Mouse (Mus musculus) heart, embryonic 12.5 days (tissue): ENCODE data around the gene Gfpt1. TPM values are rescaled to one million over a fixed set of nuclear protein-coding genes. Genes with fewer than 3 reads are reported as not detected.
"Not testable (repeated sequence)": the region's sequence is repeated elsewhere in the genome, so short reads cannot be mapped to it uniquely, and the experiment has no call there.

Experiments
- ATAC-seq: fragments of 200-750 bp; cut with Nextera tagmentation; 2 replicates; pipeline ENCODE4 v1.8.0; 2017; ENCODE audit warnings: moderate TSS enrichment, moderate library complexity; ENCODE audit not compliant: insufficient number of reproducible peaks, low FRiP score
- H3K27ac ChIP-seq: fragments of 300-500 bp; sonication (generic); 2 replicates; pipeline ENCODE4 v1.5.1; 2016; ENCODE audit warnings: mild to moderate bottlenecking, moderate library complexity; ENCODE audit not compliant: poor library complexity, severe bottlenecking
- H3K27me3 ChIP-seq: fragments of 300-500 bp; sonication (generic); replicated peaks from 2 replicates; pipeline ENCODE4 v1.6.1; 2016; ENCODE audit warnings: mild to moderate bottlenecking, moderate library complexity
- H3K36me3 ChIP-seq: fragments of 300-500 bp; sonication (generic); 2 replicates; pipeline ENCODE4 v1.6.1; 2016; ENCODE audit warnings: mild to moderate bottlenecking, moderate library complexity
- H3K4me1 ChIP-seq: fragments of 300-500 bp; sonication (generic); replicated peaks from 2 replicates; pipeline ENCODE4 v1.6.1; 2016; ENCODE audit warnings: mild to moderate bottlenecking
- H3K4me2 ChIP-seq: fragments of 300-500 bp; sonication (generic); 2 replicates; pipeline ENCODE4 v1.6.1; 2016; ENCODE audit warnings: mild to moderate bottlenecking, moderate library complexity
- H3K4me3 ChIP-seq: fragments of 300-500 bp; sonication (generic); 2 replicates; pipeline ENCODE4 v1.5.1; 2016; ENCODE audit warnings: mild to moderate bottlenecking
- H3K9ac ChIP-seq: fragments of 300-500 bp; sonication (generic); 2 replicates; pipeline ENCODE4 v1.6.1; 2016; ENCODE audit warnings: mild to moderate bottlenecking, moderate library complexity
- H3K9me3 ChIP-seq: fragments of 300-500 bp; sonication (generic); replicated peaks from 2 replicates; pipeline ENCODE4 v1.6.1; 2016; ENCODE audit warnings: mild to moderate bottlenecking, moderate library complexity
- WGBS: fragments of 180-500 bp; shearing (Covaris S2); methylation state at CpG from one replicate; pipeline ENCODE4 v1.1.7; 2016; 5-methylcytosine and 5-hydroxymethylcytosine counted together
- polyA plus RNA-seq: library from polyadenylated mRNA; unstranded; fragments of >200 nt; fragmentation: Nextera tagmentation; extraction: Ambion mirVana; gene quantifications from 2 replicates; pipeline ENCODE4 v1.2.1, GENCODE M21; 2016

Gene Gfpt1
- polyA plus RNA-seq, 1 experiment from 2014 or later: 17.7 TPM

DNA sequence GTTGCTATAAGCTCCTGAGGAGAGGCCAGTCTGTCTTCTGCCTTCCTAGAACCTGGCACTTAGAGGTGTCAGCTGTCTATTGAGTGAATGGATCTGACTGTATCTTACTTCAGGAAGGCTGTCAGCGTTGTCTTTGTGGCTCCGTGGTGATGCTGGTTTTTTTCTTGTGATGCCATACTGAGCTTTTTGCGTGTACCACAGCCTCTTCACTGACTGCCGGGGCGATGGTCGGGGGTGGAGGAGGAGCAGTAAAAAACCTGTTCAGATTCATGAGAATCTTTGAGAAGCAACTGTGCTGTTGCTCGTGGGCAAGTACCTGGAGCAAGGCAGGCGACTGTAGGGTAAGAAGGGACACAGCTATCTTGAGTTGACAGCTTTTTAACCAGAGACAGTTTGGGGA is 23.8 kb upstream of the Gfpt1 start:
- Histone ChIP-seq H3K9ac (no peak overlapping the region), H3K9me3 (peaks cover 8% of the 10 kb centered on the region), H3K4me2 (no peak overlapping the region), H3K27me3 (no peaks in the 10 kb centered on the region), H3K4me3 (no peak overlapping the region), H3K4me1 (no peaks in the 10 kb centered on the region), H3K36me3 (peaks cover 75% of the 10 kb centered on the region), H3K27ac (no peak overlapping the region)
- ATAC-seq: no peak
- WGBS: 85% methylated on average over 8 of the region's 8 CpGs

DNA sequence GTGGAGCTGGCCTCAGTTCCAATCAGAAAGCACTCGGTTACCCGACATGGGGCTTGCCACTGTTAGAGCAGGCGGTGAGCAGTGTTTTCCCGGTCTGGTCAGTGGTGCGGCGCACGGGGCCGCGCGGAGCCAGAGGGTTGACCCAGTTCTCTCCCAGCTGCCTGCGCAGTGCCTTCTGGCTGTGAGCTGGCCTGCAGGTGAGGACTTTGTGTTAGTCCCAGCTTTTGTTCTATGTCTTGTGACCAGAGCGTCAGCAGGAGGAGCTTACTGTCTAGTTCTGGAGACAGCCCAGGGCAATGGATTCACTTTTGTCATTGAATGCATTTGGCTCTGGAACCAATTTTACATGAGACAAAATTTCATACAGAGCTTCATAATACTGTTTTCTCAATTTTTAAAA is 20.9 kb upstream of the Gfpt1 start:
- Histone ChIP-seq H3K9me3 (peaks cover 8% of the 10 kb centered on the region), H3K27ac (no peak overlapping the region), H3K36me3 (peaks cover 76% of the 10 kb centered on the region), H3K9ac (no peak overlapping the region), H3K4me2 (no peak overlapping the region), H3K4me3 (no peak overlapping the region), H3K4me1 (peaks cover 13% of the 10 kb centered on the region), H3K27me3 (no peaks in the 10 kb centered on the region)
- ATAC-seq: no peak
- 97% methylated on average over 12 of the region's 12 CpGs for WGBS

DNA sequence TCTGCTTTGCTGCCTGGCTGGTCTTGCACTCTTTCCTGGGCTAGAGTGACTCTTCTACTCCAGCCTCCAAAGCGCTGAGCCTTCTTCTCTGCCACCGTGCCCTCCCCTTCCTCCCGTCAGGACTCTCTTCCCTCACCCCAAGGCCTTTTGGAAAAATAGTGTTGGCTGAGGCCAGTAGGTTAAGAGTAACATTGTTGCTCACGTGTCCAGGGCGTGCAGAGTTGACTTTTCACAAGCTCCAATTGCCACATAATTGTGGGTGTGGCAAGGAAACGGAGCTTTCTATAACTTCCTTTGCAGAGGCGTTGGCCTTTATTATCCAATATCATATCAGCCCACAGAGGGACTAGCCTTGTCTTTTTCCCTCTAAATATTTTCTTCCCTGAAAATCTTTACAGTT is 15.7 kb upstream of the Gfpt1 start:
- no peaks in the 10 kb centered on the region for H3K9me3 ChIP-seq
- H3K36me3 ChIP-seq: peaks cover 69% of the 10 kb centered on the region
- H3K4me2 ChIP-seq: no peak overlapping the region
- 80% methylated on average over 7 of the region's 7 CpGs for WGBS
- no peak overlapping the region for H3K27ac ChIP-seq
- peaks cover 18% of the 10 kb centered on the region for H3K4me1 ChIP-seq
- no peak for ATAC-seq
- no peak overlapping the region for H3K9ac ChIP-seq
- H3K27me3 ChIP-seq: no peaks in the 10 kb centered on the region
- H3K4me3 ChIP-seq: no peak overlapping the region

DNA sequence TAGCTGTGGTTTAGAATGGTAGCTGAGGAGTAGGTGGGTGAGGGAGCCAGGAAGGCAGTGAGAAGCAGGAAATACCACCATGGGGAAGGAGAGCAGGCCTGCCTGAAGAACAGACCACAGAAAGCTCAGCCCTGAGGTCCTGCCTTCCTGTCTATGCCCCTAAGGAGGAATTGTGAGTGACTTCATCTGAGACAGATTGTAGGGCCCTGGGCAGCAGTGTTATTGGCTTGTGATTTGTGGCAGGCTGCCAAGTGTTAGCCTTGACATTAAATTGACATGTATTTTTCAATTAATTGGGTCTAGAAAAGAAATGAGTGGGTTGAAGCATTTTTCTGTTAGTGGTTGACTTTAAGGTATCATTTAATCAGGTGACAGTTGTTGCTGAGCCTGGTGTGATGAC is 13.8 kb upstream of the Gfpt1 start:
- H3K36me3 ChIP-seq: peaks cover 58% of the 10 kb centered on the region
- H3K9me3 ChIP-seq: no peaks in the 10 kb centered on the region

DNA sequence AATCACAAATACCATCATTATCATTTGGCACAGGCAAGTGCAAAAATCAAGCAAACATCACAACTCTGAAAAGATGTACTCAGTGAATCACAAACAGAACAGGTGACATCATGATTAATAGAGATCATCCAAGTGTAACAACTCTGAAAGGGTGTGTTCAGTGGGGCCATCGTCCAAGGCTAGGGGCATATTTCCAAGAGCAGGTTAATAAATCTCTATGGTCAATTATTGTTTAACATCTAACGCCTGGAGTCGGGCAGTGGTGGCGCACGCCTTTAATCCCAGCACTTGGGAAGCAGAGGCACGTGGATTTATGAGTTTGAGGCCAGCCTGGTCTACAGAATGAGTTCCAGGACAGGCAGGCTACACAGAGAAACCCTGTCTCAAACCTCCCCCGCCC is 11.3 kb upstream of the Gfpt1 start:
- WGBS: 88% methylated on average over 7 of the region's 7 CpGs
- not testable (repeated sequence) for H3K9me3 ChIP-seq, H3K4me2 ChIP-seq, H3K4me1 ChIP-seq, H3K4me3 ChIP-seq, H3K27ac ChIP-seq, ATAC-seq, H3K27me3 ChIP-seq, H3K9ac ChIP-seq
- H3K36me3 ChIP-seq: peaks cover 40% of the 10 kb centered on the region

More for the DNA sequence above, 13.8 kb upstream of the Gfpt1 start:
- Histone ChIP-seq H3K27ac (no peak overlapping the region), H3K4me3 (no peak overlapping the region), H3K9ac (no peak overlapping the region), H3K4me2 (no peak overlapping the region), H3K27me3 (no peaks in the 10 kb centered on the region), H3K4me1 (peaks cover 18% of the 10 kb centered on the region)
- no peak for ATAC-seq

DNA sequence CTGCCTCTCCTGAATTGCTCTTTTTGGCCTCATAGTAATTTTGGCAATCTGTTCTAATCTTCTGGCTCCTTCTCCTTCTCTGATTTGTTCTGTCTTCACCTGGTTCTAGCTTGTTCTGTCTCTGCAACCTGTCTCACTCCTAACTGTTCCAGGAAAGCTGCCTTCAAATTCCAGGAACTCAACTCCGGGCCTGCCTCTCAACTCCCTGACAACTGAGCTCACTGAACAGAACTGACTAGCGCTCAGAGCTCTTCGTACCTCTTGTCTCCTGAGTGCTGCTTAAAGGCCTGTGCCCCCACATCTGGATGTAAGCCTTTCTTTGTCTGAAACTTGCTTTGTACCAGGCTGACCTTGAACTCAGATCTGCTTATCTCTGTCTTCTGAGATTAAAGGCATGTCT is 10.2 kb upstream of the Gfpt1 start:
- Histone ChIP-seq H3K4me2 (no peak overlapping the region), H3K4me1 (peaks cover 5% of the 10 kb centered on the region; the same call in 1 of the 2 replicates), H3K9me3 (peaks cover 4% of the 10 kb centered on the region), H3K27ac (no peak overlapping the region), H3K4me3 (no peak overlapping the region), H3K27me3 (no peaks in the 10 kb centered on the region), H3K9ac (no peak overlapping the region), H3K36me3 (peaks cover 36% of the 10 kb centered on the region)
- 62% methylated on average over 3 of the region's 3 CpGs for WGBS
- no peak for ATAC-seq

DNA sequence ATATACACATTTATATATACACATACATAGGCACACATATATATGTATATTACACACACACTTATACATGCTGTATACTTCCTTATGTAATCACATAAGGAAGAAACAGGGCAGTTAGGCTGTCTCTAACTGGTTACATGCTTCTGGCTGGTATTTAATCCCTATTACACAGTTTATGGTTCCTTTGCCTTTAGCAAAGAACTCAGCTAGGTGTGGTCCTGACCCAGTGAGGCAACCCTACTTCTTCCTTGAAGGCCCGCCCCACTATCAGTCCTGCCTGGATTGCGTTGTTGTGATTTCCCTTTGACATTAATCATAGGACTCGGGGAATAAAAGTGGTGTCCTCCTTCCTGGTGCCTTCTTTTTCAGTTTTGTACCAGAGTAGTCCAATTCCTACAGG is 8.3 kb upstream of the Gfpt1 start:
- peaks cover 4% of the 10 kb centered on the region for H3K9me3 ChIP-seq
- H3K4me2 ChIP-seq: no peak overlapping the region
- no peak overlapping the region for H3K4me3 ChIP-seq
- no peak overlapping the region for H3K27ac ChIP-seq
- H3K36me3 ChIP-seq: peaks cover 20% of the 10 kb centered on the region
- H3K4me1 ChIP-seq: no peaks in the 10 kb centered on the region
- no peaks in the 10 kb centered on the region for H3K27me3 ChIP-seq
- no peak for ATAC-seq
- 86% methylated on average over 3 of the region's 3 CpGs for WGBS
- H3K9ac ChIP-seq: no peak overlapping the region

DNA sequence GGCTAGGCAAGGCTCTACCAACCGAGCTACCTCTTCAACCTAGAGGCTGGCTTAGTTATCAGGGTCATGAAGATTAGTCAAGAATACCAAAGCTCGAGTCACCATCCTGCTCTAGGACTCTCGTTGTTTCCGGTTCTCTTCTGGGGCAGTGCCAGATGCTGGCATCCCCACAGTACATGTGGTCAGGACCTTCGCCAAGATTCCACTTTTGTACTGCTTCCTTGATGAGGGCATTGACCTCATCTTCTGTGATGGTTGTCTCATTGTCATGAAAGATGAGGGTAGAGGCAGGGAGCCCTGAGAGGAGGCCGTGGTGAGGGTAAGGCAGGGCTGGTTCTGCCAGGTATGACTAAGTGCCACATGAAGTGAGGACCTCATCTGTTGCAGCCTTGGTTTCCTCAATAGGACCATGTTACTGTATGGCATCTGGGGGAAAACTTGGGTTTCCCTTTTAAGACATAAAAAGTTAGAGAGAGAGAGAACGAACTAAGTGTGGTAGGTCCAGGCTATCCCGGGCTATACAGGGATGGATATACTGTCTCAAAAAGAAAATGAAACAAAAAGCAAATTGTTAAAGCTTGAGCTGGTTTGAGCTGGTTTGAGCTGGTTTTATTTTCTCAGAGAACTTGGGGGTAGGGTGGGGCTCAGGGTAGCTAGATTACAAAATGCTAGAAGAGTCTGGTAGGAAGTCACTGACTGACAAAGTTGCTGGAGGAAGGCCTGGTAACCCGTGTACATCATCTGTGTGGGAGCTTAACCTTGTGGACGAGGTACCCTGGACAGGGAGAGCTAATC is 4.6 kb upstream of the Gfpt1 start:
- no peaks in the 10 kb centered on the region for H3K27me3 ChIP-seq
- no peak overlapping the region for H3K27ac ChIP-seq
- no peak overlapping the region for H3K4me3 ChIP-seq
- peaks cover 4% of the 10 kb centered on the region for H3K9me3 ChIP-seq
- peaks cover 5% of the 10 kb centered on the region; the same call in 1 of the 2 replicates for H3K4me1 ChIP-seq
- no peak overlapping the region for H3K9ac ChIP-seq
- 77% methylated on average over 10 of the region's 10 CpGs for WGBS
- no peak for ATAC-seq
- peaks cover 3% of the 10 kb centered on the region; the same call in 1 of the 2 replicates for H3K36me3 ChIP-seq
- H3K4me2 ChIP-seq: no peak overlapping the region

DNA sequence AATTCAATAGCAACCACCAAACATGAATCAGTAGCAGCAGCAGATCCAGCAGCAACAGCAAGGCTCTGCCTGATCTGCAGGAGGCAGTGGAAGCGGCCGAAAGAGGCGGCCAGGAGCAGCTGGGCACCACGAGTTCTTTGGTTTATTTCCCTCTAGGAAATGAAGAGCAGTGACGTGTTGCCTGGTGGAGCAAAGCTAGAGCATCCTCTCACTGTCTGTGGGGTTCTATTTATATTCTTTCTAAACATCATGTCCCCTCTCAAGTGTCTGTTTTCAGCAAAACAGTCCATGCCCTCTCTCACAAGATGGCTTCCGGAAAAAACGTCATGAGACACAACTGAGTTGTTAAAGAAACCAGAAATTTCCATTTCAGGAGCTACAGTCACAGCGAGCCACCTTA is 3.5 kb upstream of the Gfpt1 start:
- Histone ChIP-seq H3K4me2 (no peak overlapping the region), H3K9ac (no peak overlapping the region), H3K27me3 (no peaks in the 10 kb centered on the region), H3K4me1 (peaks cover 14% of the 10 kb centered on the region), H3K9me3 (peaks cover 4% of the 10 kb centered on the region), H3K36me3 (peaks cover 3% of the 10 kb centered on the region; the same call in 1 of the 2 replicates), H3K27ac (no peak overlapping the region), H3K4me3 (no peak overlapping the region)
- 82% methylated on average over 8 of the region's 8 CpGs for WGBS
- ATAC-seq: no peak

DNA sequence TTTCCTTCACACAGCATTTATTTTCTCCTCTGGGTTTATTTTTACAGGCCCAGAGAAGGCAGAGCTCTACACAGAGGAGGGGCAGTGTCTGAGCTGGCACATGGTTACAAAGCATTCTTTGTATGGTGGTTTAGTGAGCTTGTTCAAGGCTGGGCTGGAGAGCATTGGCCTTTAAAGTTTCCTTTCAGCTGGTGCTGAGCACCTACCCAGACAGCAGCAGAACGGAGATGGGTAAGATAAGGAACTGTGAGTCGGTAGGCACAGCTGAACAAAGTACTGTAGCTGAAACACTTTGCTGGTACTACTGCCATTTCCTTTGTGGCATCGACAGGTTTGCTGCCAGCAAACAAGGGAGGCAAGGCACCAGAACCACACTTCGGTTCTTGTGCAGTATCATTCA is 1.7 kb upstream of the Gfpt1 start:
- peaks cover 3% of the 10 kb centered on the region; the same call in 1 of the 2 replicates for H3K36me3 ChIP-seq
- ATAC-seq: no peak
- H3K4me1 ChIP-seq: peaks cover 18% of the 10 kb centered on the region
- no peak overlapping the region for H3K4me2 ChIP-seq
- H3K9me3 ChIP-seq: peaks cover 4% of the 10 kb centered on the region
- H3K27ac ChIP-seq: 0 out of 2 replicates have a peak overlapping the region, but pooled peaks have one; percentile 33
- 62% methylated on average over 4 of the region's 4 CpGs for WGBS
- H3K27me3 ChIP-seq: no peaks in the 10 kb centered on the region
- H3K9ac ChIP-seq: no peak overlapping the region
- no peak overlapping the region for H3K4me3 ChIP-seq

DNA sequence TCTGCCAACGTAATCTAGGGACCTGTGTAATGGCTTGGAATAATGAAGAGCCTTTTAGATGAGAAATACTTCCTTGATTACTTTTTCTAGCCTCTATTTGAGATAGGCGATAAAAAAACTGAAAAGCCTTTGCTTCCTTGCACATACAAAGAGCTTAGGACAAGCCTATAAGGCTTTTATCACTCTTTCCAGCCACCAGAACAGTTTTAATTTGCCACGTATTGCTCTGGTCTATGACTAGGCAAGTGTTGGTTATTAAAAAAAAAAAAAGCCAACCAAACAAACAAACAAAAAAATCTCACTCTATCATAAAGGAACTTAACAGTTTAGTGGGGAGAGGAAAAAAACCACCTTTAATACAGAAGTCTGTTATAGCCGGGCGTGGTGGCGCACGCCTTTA is 1.2 kb upstream of the Gfpt1 start:
- Histone ChIP-seq H3K4me3 (no peak overlapping the region), H3K4me1 (peaks cover 18% of the 10 kb centered on the region), H3K36me3 (peaks cover 3% of the 10 kb centered on the region; the same call in 1 of the 2 replicates), H3K9me3 (peaks cover 4% of the 10 kb centered on the region), H3K4me2 (peak overlapping the region; percentile 79), H3K27ac (peak overlapping the region; percentile 100), H3K27me3 (no peaks in the 10 kb centered on the region), H3K9ac (no peak overlapping the region)
- no peak for ATAC-seq
- WGBS: 87% methylated on average over 7 of the region's 7 CpGs

DNA sequence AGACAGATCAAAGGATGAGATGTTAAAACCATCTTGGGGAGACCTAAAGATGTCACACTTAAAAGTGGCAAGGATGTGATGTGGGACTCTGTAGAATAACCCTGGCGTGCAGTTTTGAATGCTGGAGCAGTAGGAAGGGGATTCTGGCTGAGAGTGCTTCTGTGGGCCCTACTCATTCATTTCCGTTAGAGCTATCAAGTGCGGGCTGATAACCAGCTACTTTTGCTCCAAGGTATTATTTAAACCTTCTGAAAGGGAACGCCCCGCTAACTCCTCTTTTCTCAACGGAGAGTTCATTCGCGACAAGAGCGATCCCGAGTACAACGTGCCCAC is 676 bp upstream of the Gfpt1 start:
- Histone ChIP-seq H3K4me2 (peak overlapping the region; percentile 79), H3K9ac (peak overlapping the region; percentile 83), H3K27ac (peak overlapping the region; percentile 100), H3K36me3 (peaks cover 2% of the 10 kb centered on the region; the same call in 1 of the 2 replicates), H3K9me3 (peaks cover 2% of the 10 kb centered on the region), H3K27me3 (no peaks in the 10 kb centered on the region), H3K4me3 (peak overlapping the region; percentile 76), H3K4me1 (peaks cover 18% of the 10 kb centered on the region)
- under 1% methylated on average over 11 of the region's 11 CpGs for WGBS
- no peak for ATAC-seq
